8 mouse cellular contexts compared by ENCODE assay signal in the genomic region with DNA sequence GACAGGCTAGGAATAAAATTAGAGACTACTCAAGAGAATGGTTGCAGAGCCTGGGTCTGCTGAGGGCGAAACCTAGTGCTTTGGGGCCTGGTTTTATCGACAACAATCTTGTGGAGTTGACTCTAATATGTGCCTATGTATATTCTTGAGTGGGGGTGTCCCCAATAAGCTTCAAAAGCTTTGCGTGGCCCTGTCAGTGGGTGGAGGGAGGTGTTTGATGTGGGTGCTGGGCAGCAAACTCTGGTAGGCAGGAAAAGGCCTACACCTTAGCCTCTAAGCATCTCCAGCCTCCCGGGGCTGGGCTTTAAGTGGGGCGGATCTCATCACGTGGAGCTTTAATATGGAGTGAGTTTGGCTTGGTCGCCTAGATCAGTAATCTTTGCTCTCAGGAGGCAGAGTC. TPM values are rescaled to one million over a fixed set of nuclear protein-coding genes. Genes with fewer than 3 reads are reported as not detected.
DNase-seq lines count a peak whose midpoint lies in the region; ATAC-seq and TF ChIP-seq lines count a peak whose summit lies in the region.

No protein-coding gene starts in this region.

- no peak for TF ChIP-seq CTCF in liver, embryonic 14.5 days (IDR thresholded peaks at IDR 0.05; ENCODE audit: low read depth)

- no peak overlapping the region for H3K4me3 ChIP-seq in hindbrain, embryonic 13.5 days
- H3K4me3 ChIP-seq in hindbrain, embryonic 16.5 days (ENCODE audit: low read length), result no peak overlapping the region
- H3K4me3 ChIP-seq in embryonic facial prominence, embryonic 13.5 days, result peak overlapping the region; percentile 47; the same call in 1 of the 2 replicates
- H3K4me3 ChIP-seq in liver, embryonic 14.5 days (ENCODE audit: insufficient read depth in 1 of 2, low read depth in 2 of 2, low read length in 2 of 2), result peak overlapping the region in 1 of 2 experiments; percentile 51; a peak in 1 of 4 replicates

- no peak for ATAC-seq in hindbrain, embryonic 13.5 days (ENCODE audit: low FRiP score)
- no peak for ATAC-seq in hindbrain, embryonic 16.5 days
- ATAC-seq in CD4-positive, CD25-positive, alpha-beta regulatory T cell, adult 4 months, result peak; percentile 68
- ATAC-seq in embryonic facial prominence, embryonic 13.5 days (ENCODE audit: insufficient number of reproducible peaks, insufficient read depth, low FRiP score, low TSS enrichment, low read depth), result no peak
- no peak for ATAC-seq in liver, embryonic 14.5 days (ENCODE audit: insufficient read depth)

- 54% methylated on average over 7 of the region's 7 CpGs for WGBS in hindbrain, embryonic 13.5 days
- 54% methylated on average over 7 of the region's 7 CpGs for WGBS in hindbrain, embryonic 16.5 days
- WGBS in embryonic facial prominence, embryonic 13.5 days, result 54% methylated on average over 7 of the region's 7 CpGs
- WGBS in liver, embryonic 14.5 days (ENCODE audit: insufficient replicate concordance), result 37% methylated on average over 7 of the region's 7 CpGs

- no peak for TF ChIP-seq EP300 in liver, embryonic 14.5 days (IDR thresholded peaks at IDR 0.05; ENCODE audit: low read depth)

- no peaks in the 10 kb centered on the region for H3K9me3 ChIP-seq in hindbrain, embryonic 13.5 days
- no peaks in the 10 kb centered on the region for H3K9me3 ChIP-seq in hindbrain, embryonic 16.5 days (ENCODE audit: control insufficient read depth, low read length)
- no peaks in the 10 kb centered on the region for H3K9me3 ChIP-seq in embryonic facial prominence, embryonic 13.5 days
- H3K9me3 ChIP-seq in liver, embryonic 14.5 days (ENCODE audit: control insufficient read depth, low read length), result no peaks in the 10 kb centered on the region

- no peak overlapping the region for H3K9ac ChIP-seq in hindbrain, embryonic 13.5 days
- no peak overlapping the region for H3K9ac ChIP-seq in hindbrain, embryonic 16.5 days (ENCODE audit: low read depth, low read length)
- no peak overlapping the region for H3K9ac ChIP-seq in embryonic facial prominence, embryonic 13.5 days
- no peak overlapping the region for H3K9ac ChIP-seq in liver, embryonic 14.5 days (replicated peaks)

- peaks cover 29% of the 10 kb centered on the region for H3K4me1 ChIP-seq in hindbrain, embryonic 13.5 days (replicated peaks)
- peaks cover 20% of the 10 kb centered on the region for H3K4me1 ChIP-seq in hindbrain, embryonic 16.5 days (ENCODE audit: control insufficient read depth, insufficient read depth, low read depth, low read length)
- H3K4me1 ChIP-seq in embryonic facial prominence, embryonic 13.5 days, result peaks cover 34% of the 10 kb centered on the region
- H3K4me1 ChIP-seq in liver, embryonic 14.5 days (replicated peaks; ENCODE audit: control insufficient read depth in 2 of 2, insufficient read depth in 2 of 2, low read length in 1 of 2), result peaks cover 16 to 32% of the 10 kb centered on the region in 2 experiments

- DNase-seq in liver, embryonic 14.5 days (ENCODE audit: low read depth in 3 of 3, low spot score in 3 of 3), result peak in 1 of 3 experiments; percentile 40
- DNase-seq in testis, postnatal 10 days (ENCODE audit: low spot score), result no peak
- no peak for DNase-seq in adrenal gland, adult 18-20 months (ENCODE audit: low spot score in 2 of 2)
- no peak for DNase-seq in right cerebral cortex, postnatal 36 days (ENCODE audit: low spot score in 2 of 2)

- no peak overlapping the region for H3K27ac ChIP-seq in hindbrain, embryonic 13.5 days
- no peak overlapping the region for H3K27ac ChIP-seq in hindbrain, embryonic 16.5 days (ENCODE audit: low read depth, low read length)
- H3K27ac ChIP-seq in embryonic facial prominence, embryonic 13.5 days, result no peak overlapping the region
- no peak overlapping the region for H3K27ac ChIP-seq in liver, embryonic 14.5 days

- H3K4me2 ChIP-seq in hindbrain, embryonic 13.5 days, result peak overlapping the region; percentile 54
- no peak overlapping the region for H3K4me2 ChIP-seq in hindbrain, embryonic 16.5 days (ENCODE audit: low read length)
- H3K4me2 ChIP-seq in embryonic facial prominence, embryonic 13.5 days, result peak overlapping the region; percentile 87
- H3K4me2 ChIP-seq in liver, embryonic 14.5 days (ENCODE audit: low read depth), result peak overlapping the region; percentile 78

- H3K27me3 ChIP-seq in hindbrain, embryonic 13.5 days, result peaks cover 50% of the 10 kb centered on the region
- H3K27me3 ChIP-seq in hindbrain, embryonic 16.5 days (replicated peaks; ENCODE audit: control insufficient read depth, insufficient read depth, low read length), result no peaks in the 10 kb centered on the region
- H3K27me3 ChIP-seq in embryonic facial prominence, embryonic 13.5 days, result peaks cover 40% of the 10 kb centered on the region
- H3K27me3 ChIP-seq in liver, embryonic 14.5 days (ENCODE audit: control insufficient read depth, insufficient read depth, low read length), result peaks cover 26% of the 10 kb centered on the region

- H3K36me3 ChIP-seq in hindbrain, embryonic 13.5 days, result peaks cover 90% of the 10 kb centered on the region
- H3K36me3 ChIP-seq in hindbrain, embryonic 16.5 days (ENCODE audit: control insufficient read depth, insufficient read depth, low read length), result peaks cover 40% of the 10 kb centered on the region
- peaks cover 40% of the 10 kb centered on the region for H3K36me3 ChIP-seq in embryonic facial prominence, embryonic 13.5 days
- H3K36me3 ChIP-seq in liver, embryonic 14.5 days (replicated peaks; ENCODE audit: control insufficient read depth, insufficient read depth, low read depth), result no peaks in the 10 kb centered on the region

RNA-seq across cellular contexts. Expression of a gene that starts 14.5 kb away (rescaled TPM):
- 5.2 and 5.3 TPM in 2 replicates for polyA plus RNA-seq in hindbrain, embryonic 13.5 days (2015; fragmentation: Nextera tagmentation; extraction: Ambion mirVana)
- polyA plus RNA-seq in hindbrain, embryonic 16.5 days (2015; fragmentation: Nextera tagmentation; extraction: Ambion mirVana), result 5.1 and 6.6 TPM in 2 replicates
- polyA plus RNA-seq in CD4-positive, CD25-positive, alpha-beta regulatory T cell, adult 4 months (2017; shearing (Covaris generic)), result 1 to 10 TPM; 3.1 to 5.2 TPM
- polyA plus RNA-seq in embryonic facial prominence, embryonic 13.5 days (2015; fragmentation: Nextera tagmentation; extraction: Ambion mirVana), result 7.7 and 8.4 TPM in 2 replicates
- 0.06 and 0.35 TPM in 2 replicates for polyA plus RNA-seq in liver, embryonic 14.5 days (2012; rRNA removed)
- polyA plus RNA-seq in liver, embryonic 14.5 days (2014; fragmentation: Nextera tagmentation; extraction: Ambion mirVana), result 0.15 and 0.43 TPM in 2 replicates
- 1 to 10 TPM in 1 of 2 experiments, under 1 TPM in 1; 0.77 to 1.1 TPM for total RNA-seq in adrenal gland, adult 18-20 months (2021)

RNA-seq across cellular contexts. Expression of a gene that starts 15.4 kb away (rescaled TPM):
- 21.1 and 22.8 TPM in 2 replicates for polyA plus RNA-seq in hindbrain, embryonic 13.5 days (2015; fragmentation: Nextera tagmentation; extraction: Ambion mirVana)
- 17.2 and 21.3 TPM in 2 replicates for polyA plus RNA-seq in hindbrain, embryonic 16.5 days (2015; fragmentation: Nextera tagmentation; extraction: Ambion mirVana)
- not detected for polyA plus RNA-seq in CD4-positive, CD25-positive, alpha-beta regulatory T cell, adult 4 months (2017; shearing (Covaris generic))
- polyA plus RNA-seq in embryonic facial prominence, embryonic 13.5 days (2015; fragmentation: Nextera tagmentation; extraction: Ambion mirVana), result 4.1 and 4.2 TPM in 2 replicates
- polyA plus RNA-seq in liver, embryonic 14.5 days (2012; rRNA removed), result 0.18 and 0.48 TPM in 2 replicates
- polyA plus RNA-seq in liver, embryonic 14.5 days (2014; fragmentation: Nextera tagmentation; extraction: Ambion mirVana), result not detected in 2 replicates
- 1 to 10 TPM; 6.2 to 8.4 TPM for total RNA-seq in adrenal gland, adult 18-20 months (2021)

RNA-seq across cellular contexts. Expression of a gene that starts 15.4 kb away (rescaled TPM):
- 327 and 333 TPM in 2 replicates for polyA plus RNA-seq in hindbrain, embryonic 13.5 days (2015; fragmentation: Nextera tagmentation; extraction: Ambion mirVana)
- 243 TPM in 2 replicates for polyA plus RNA-seq in hindbrain, embryonic 16.5 days (2015; fragmentation: Nextera tagmentation; extraction: Ambion mirVana)
- polyA plus RNA-seq in CD4-positive, CD25-positive, alpha-beta regulatory T cell, adult 4 months (2017; shearing (Covaris generic)), result 10 to 100 TPM; 20.8 to 21.4 TPM
- polyA plus RNA-seq in embryonic facial prominence, embryonic 13.5 days (2015; fragmentation: Nextera tagmentation; extraction: Ambion mirVana), result 133 and 138 TPM in 2 replicates
- polyA plus RNA-seq in liver, embryonic 14.5 days (2012; rRNA removed), result 14.5 and 19.4 TPM in 2 replicates
- 23.0 and 26.5 TPM in 2 replicates for polyA plus RNA-seq in liver, embryonic 14.5 days (2014; fragmentation: Nextera tagmentation; extraction: Ambion mirVana)
- 100 to 1,000 TPM in 1 of 2 experiments, 10 to 100 TPM in 1; 92.9 to 117 TPM for total RNA-seq in adrenal gland, adult 18-20 months (2021)

RNA-seq across cellular contexts. Expression of a gene that starts 25.7 kb away (rescaled TPM):
- 0.50 and 0.81 TPM in 2 replicates for polyA plus RNA-seq in hindbrain, embryonic 13.5 days (2015; fragmentation: Nextera tagmentation; extraction: Ambion mirVana)
- polyA plus RNA-seq in hindbrain, embryonic 16.5 days (2015; fragmentation: Nextera tagmentation; extraction: Ambion mirVana), result 1.2 TPM in 2 replicates
- polyA plus RNA-seq in CD4-positive, CD25-positive, alpha-beta regulatory T cell, adult 4 months (2017; shearing (Covaris generic)), result not detected
- polyA plus RNA-seq in embryonic facial prominence, embryonic 13.5 days (2015; fragmentation: Nextera tagmentation; extraction: Ambion mirVana), result 2.2 TPM in 2 replicates
- 0.06 and 0.11 TPM in 2 replicates for polyA plus RNA-seq in liver, embryonic 14.5 days (2012; rRNA removed)
- 0.06 and 0.19 TPM in 2 replicates for polyA plus RNA-seq in liver, embryonic 14.5 days (2014; fragmentation: Nextera tagmentation; extraction: Ambion mirVana)
- under 1 TPM; 0.19 to 0.20 TPM for total RNA-seq in adrenal gland, adult 18-20 months (2021)

RNA-seq across cellular contexts. Expression of a gene that starts 31.8 kb away (rescaled TPM):
- 37.5 and 40.3 TPM in 2 replicates for polyA plus RNA-seq in hindbrain, embryonic 13.5 days (2015; fragmentation: Nextera tagmentation; extraction: Ambion mirVana)
- polyA plus RNA-seq in hindbrain, embryonic 16.5 days (2015; fragmentation: Nextera tagmentation; extraction: Ambion mirVana), result 44.0 and 46.7 TPM in 2 replicates
- polyA plus RNA-seq in CD4-positive, CD25-positive, alpha-beta regulatory T cell, adult 4 months (2017; shearing (Covaris generic)), result 10 to 100 TPM; 26.2 to 36.3 TPM
- polyA plus RNA-seq in embryonic facial prominence, embryonic 13.5 days (2015; fragmentation: Nextera tagmentation; extraction: Ambion mirVana), result 62.7 and 74.0 TPM in 2 replicates
- 11.2 and 12.8 TPM in 2 replicates for polyA plus RNA-seq in liver, embryonic 14.5 days (2012; rRNA removed)
- 23.0 and 23.7 TPM in 2 replicates for polyA plus RNA-seq in liver, embryonic 14.5 days (2014; fragmentation: Nextera tagmentation; extraction: Ambion mirVana)
- 10 to 100 TPM; 33.0 to 36.0 TPM for total RNA-seq in adrenal gland, adult 18-20 months (2021)
